In the genomic region with DNA sequence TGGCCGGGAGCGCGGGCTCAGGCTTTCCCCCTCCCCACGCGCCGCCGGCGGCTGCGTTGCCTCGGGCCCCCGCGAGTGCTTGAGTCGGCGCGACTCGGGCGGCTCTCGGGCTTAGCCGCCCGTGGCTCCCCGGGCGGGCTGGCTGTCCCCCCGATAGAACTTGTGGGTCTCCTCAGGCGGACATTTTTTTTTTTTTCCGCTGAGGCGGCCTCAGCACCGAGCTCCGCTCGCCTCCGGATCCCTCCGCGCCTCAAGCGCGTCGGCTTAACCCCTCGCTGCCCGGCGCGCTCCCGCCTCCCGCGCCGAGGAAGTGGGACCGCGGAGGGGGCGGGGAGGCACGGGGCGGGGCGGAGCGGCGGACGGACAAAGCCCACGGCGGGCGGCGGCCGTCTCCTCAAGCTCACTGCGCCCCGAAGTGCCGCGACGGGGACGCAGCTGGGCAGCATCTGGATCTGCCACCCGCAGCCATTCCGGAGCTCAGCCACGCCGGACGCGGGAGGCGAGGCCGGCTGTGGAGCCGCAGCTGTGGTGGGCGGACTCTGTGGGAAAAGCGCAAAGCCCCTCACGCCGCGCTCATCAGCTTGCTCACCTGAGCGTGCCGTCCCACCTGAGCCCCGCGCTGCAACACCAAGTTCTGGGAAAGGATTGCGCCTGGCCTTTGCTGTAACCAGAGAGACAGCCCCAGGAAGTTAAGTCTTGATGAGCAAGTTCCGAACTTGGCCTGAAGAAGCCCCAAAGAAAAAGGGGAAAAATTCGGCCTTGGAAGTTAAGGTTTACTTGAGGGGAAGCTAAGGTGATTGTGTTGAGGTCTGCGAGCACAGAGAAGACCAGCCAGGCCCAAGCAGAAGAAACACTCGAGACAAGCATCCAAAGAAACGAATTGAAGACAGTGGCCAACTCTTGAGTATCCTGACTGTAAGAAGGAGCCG, we compare ENCODE assay signal across 8 mouse cellular contexts. TPM values are rescaled to one million over a fixed set of nuclear protein-coding genes. Genes with fewer than 3 reads are reported as not detected.
A peak's percentile ranks its signal among the peaks of the same experiment; 100 is the strongest.
DNase-seq lines count a peak whose midpoint lies in the region; ATAC-seq lines count a peak whose summit lies in the region.

A gene (minus strand): TSS at position 250 of the 929 bp plus-strand sequence.

- peak; percentile 79 to 83 for DNase-seq in adrenal gland, adult 18-20 months (ENCODE audit: low spot score in 2 of 2)
- DNase-seq in embryo, embryonic 10.5 days (ENCODE audit: low spot score), result peak; percentile 93
- DNase-seq in gastrocnemius, postnatal 14 days, result peak; percentile 89
- DNase-seq in induced T-regulatory cell, adult 2 months (ENCODE audit: low read depth), result peak; percentile 93
- DNase-seq in left cerebral cortex, postnatal 10 days (ENCODE audit: extremely low spot score in 1 of 2, low spot score in 2 of 2), result peak; percentile 81 to 95
- peak; percentile 91 to 93 for DNase-seq in right cerebral cortex, postnatal 10 days (ENCODE audit: low spot score in 2 of 2)
- DNase-seq in urinary bladder, postnatal 25 days (ENCODE audit: low spot score), result peak; percentile 80

- peak; percentile 89 for ATAC-seq in megakaryocyte progenitor cell, adult 5-6 weeks (replicated peaks; ENCODE audit: poor library complexity)

- intact Hi-C loops in gastrocnemius, postnatal 14 days (cut with DNase I; ENCODE audit: low total_unique reads), result no loop called here
- intact Hi-C loops in left cerebral cortex, postnatal 10 days (cut with DNase I), result loop anchor here (2.0 to 10.0 kb wide), 3 partner anchors 21 to 280 kb away; a partner anchor contains a TSS

RNA-seq across cellular contexts. Expression of the gene that starts here (rescaled TPM):
- total RNA-seq in adrenal gland, adult 18-20 months (2021), result 10 to 100 TPM; 67.2 to 68.1 TPM
- 10 to 100 TPM; 42.9 to 48.7 TPM for total RNA-seq in gastrocnemius, postnatal 14 days (2021)
- 10 to 100 TPM; 41.0 to 50.0 TPM for total RNA-seq in left cerebral cortex, postnatal 10 days (2021)
- total RNA-seq in megakaryocyte progenitor cell, adult 5-6 weeks (2015), result 89.1 and 105 TPM in 2 replicates
- 36.2 and 49.1 TPM in 2 replicates for total RNA-seq in megakaryocyte progenitor cell, adult 5-6 weeks (2017)

Comparison
In these comparisons a context has a peak if more than half of its experiments do, and no peak if none do; other contexts are left out.
1. Peak in every context shown above with its lines: DNase-seq and ATAC-seq.